In genomic region chr2:45062136-45062535, GRCm38 (mm10) we compare ENCODE assay signal across 25 mouse cellular contexts. TPM values are rescaled to one million over a fixed set of nuclear protein-coding genes. Genes with fewer than 3 reads are reported as not detected.
DNase-seq lines count a peak whose midpoint lies in the region; ATAC-seq and TF ChIP-seq lines count a peak whose summit lies in the region.
"Had no signal": no experiment of that assay in that cellular context is flagged by ENCODE, and none has a peak within 500 bp of the region (broad histone marks: within the 10 kb centered on the region; RNA-seq: fewer than 3 reads in every experiment).

No protein-coding gene starts in this region.

- DNase-seq in heart, embryonic 10.5 days (ENCODE audit: low spot score): no peak
- no peak for DNase-seq in heart, postnatal 4 days
- no peak for DNase-seq in heart, postnatal 0 days (ENCODE audit: low spot score)
- DNase-seq in heart, postnatal 14 days: no peak
- peak; percentile 62 for DNase-seq in kidney, adult 9 months
- DNase-seq in kidney, postnatal 4 days: no peak
- DNase-seq in lung, postnatal 14 days: no peak
- DNase-seq: adrenal gland, postnatal 25 days; B cell, adult 2 months; cerebellum, adult 11-12 months; cerebellum, adult 9-11 months; gastrocnemius, postnatal 25 days; lung, postnatal 36 days; right cerebral cortex, adult 18-20 months; spleen, adult 18-20 months; thymus, postnatal 14 days had no signal

- no peaks in the 10 kb centered on the region for H3K27me3 ChIP-seq in heart, embryonic 10.5 days (ENCODE audit: insufficient read depth, poor library complexity, severe bottlenecking)
- H3K27me3 ChIP-seq in heart, postnatal 0 days (ENCODE audit: control insufficient read depth, insufficient read depth, low read length): no peaks in the 10 kb centered on the region
- H3K27me3 ChIP-seq: embryonic facial prominence, embryonic 13.5 days; hindbrain, embryonic 13.5 days; lung, embryonic 15.5 days had no signal

- WGBS in heart, embryonic 10.5 days: 66% methylated on average over 6 of the region's 6 CpGs
- WGBS in heart, postnatal 0 days: 31% methylated on average over 6 of the region's 6 CpGs
- 14% methylated on average over 6 of the region's 6 CpGs for WGBS in olfactory bulb, adult 2 months

- H3K4me2 ChIP-seq in heart, postnatal 0 days (ENCODE audit: low read depth, low read length): no peak overlapping the region
- H3K4me2 ChIP-seq: embryonic facial prominence, embryonic 13.5 days; hindbrain, embryonic 13.5 days; limb, embryonic 13.5 days; liver, embryonic 11.5 days; lung, embryonic 15.5 days; midbrain, embryonic 11.5 days had no signal

- H3K9ac ChIP-seq in heart, postnatal 0 days (replicated peaks; ENCODE audit: low read depth, low read length): no peak overlapping the region
- H3K9ac ChIP-seq: embryonic facial prominence, embryonic 13.5 days; hindbrain, embryonic 13.5 days; limb, embryonic 13.5 days; lung, embryonic 15.5 days had no signal

- no peak overlapping the region for H3K4me3 ChIP-seq in heart, embryonic 10.5 days
- H3K4me3 ChIP-seq in heart, postnatal 0 days (ENCODE audit: low read depth, low read length): no peak overlapping the region
- H3K4me3 ChIP-seq in olfactory bulb, adult 2 months (ENCODE audit: insufficient read depth, low read depth, low read length): no peak overlapping the region
- H3K4me3 ChIP-seq: embryonic facial prominence, embryonic 13.5 days; hindbrain, embryonic 13.5 days; limb, embryonic 13.5 days; lung, embryonic 15.5 days had no signal

- peak overlapping the region; percentile 10; the same call in 1 of the 2 replicates for H3K27ac ChIP-seq in heart, embryonic 10.5 days
- H3K27ac ChIP-seq in heart, postnatal 0 days (ENCODE audit: low read depth): peak overlapping the region; percentile 46; the same call in 1 of the 2 replicates
- peak overlapping the region; percentile 85 for H3K27ac ChIP-seq in olfactory bulb, adult 2 months (ENCODE audit: insufficient read depth, low read depth, low read length)
- H3K27ac ChIP-seq: embryonic facial prominence, embryonic 13.5 days; hindbrain, embryonic 13.5 days; limb, embryonic 13.5 days; lung, embryonic 15.5 days had no signal

- no peak for ATAC-seq in heart, postnatal 0 days (ENCODE audit: insufficient read depth, low read depth)
- ATAC-seq: intestine, postnatal 0 days; midbrain, embryonic 16.5 days had no signal

- no peak for TF ChIP-seq CTCF in heart, postnatal 0 days (IDR thresholded peaks at IDR 0.05; ENCODE audit: low read depth)
- no peak for TF ChIP-seq CTCF in olfactory bulb, adult 2 months (IDR thresholded peaks at IDR 0.05; ENCODE audit: insufficient read depth, low read depth, low read length)

- 0 out of 2 replicates have a peak, but pooled peaks cover 3% of the 10 kb centered on the region for H3K36me3 ChIP-seq in heart, embryonic 10.5 days
- H3K36me3 ChIP-seq in heart, postnatal 0 days (replicated peaks; ENCODE audit: control insufficient read depth, insufficient read depth, low read length): no peaks in the 10 kb centered on the region
- H3K36me3 ChIP-seq: embryonic facial prominence, embryonic 13.5 days; hindbrain, embryonic 13.5 days; limb, embryonic 13.5 days had no signal

- no peak for TF ChIP-seq EP300 in heart, postnatal 0 days (IDR thresholded peaks at IDR 0.05; ENCODE audit: low read depth)

- H3K9me3 ChIP-seq in heart, embryonic 10.5 days: no peaks in the 10 kb centered on the region
- H3K9me3 ChIP-seq in heart, postnatal 0 days (replicated peaks; ENCODE audit: control insufficient read depth, low read length): no peaks in the 10 kb centered on the region
- H3K9me3 ChIP-seq: embryonic facial prominence, embryonic 13.5 days; hindbrain, embryonic 13.5 days; limb, embryonic 13.5 days; lung, embryonic 15.5 days had no signal

- intact Hi-C loops in heart, postnatal 14 days (cut with DNase I): no loop called here

- peaks cover 50% of the 10 kb centered on the region for H3K4me1 ChIP-seq in heart, embryonic 10.5 days
- H3K4me1 ChIP-seq in heart, postnatal 0 days (ENCODE audit: control insufficient read depth, insufficient read depth): peaks cover 32% of the 10 kb centered on the region
- peaks cover 28% of the 10 kb centered on the region for H3K4me1 ChIP-seq in olfactory bulb, adult 2 months (ENCODE audit: control insufficient read depth, insufficient read depth, low read length)

- TF ChIP-seq POLR2A in olfactory bulb, adult 2 months (IDR thresholded peaks at IDR 0.05; ENCODE audit: insufficient read depth, low read depth, low read length): no peak

RNA-seq across cellular contexts. Expression of gene Zeb2, which starts 55.1 kb away (rescaled TPM):
- polyA plus RNA-seq in heart, embryonic 10.5 days (2016; fragmentation: Nextera tagmentation; extraction: Ambion mirVana): 22.8 and 25.1 TPM in 2 replicates
- total RNA-seq in heart, postnatal 4 days (2021): 10 to 100 TPM; 59.7 to 66.5 TPM
- 36.4 and 41.2 TPM in 2 replicates for total RNA-seq in heart, postnatal 0 days (2014; rRNA removed; ENCODE audit: low replicate concordance)
- polyA plus RNA-seq in heart, postnatal 0 days (2015; fragmentation: Nextera tagmentation; extraction: Ambion mirVana): 13.4 and 13.6 TPM in 2 replicates
- 10 to 100 TPM; 51.3 to 58.5 TPM for total RNA-seq in heart, postnatal 14 days (2021)
- 125 and 1,127 TPM in 2 replicates for polyA plus RNA-seq in olfactory bulb, adult 2 months (2012; ENCODE audit: insufficient read depth, insufficient read length, low replicate concordance, missing spikeins)

Comparison
In these comparisons a context has a peak if more than half of its experiments do, and no peak if none do; other contexts are left out.
1. H3K27ac ChIP-seq: peak in every context shown above with its lines; median percentile 85 in olfactory bulb, adult 2 months; 46 in heart, postnatal 0 days; 10 in heart, embryonic 10.5 days.